Mouse (Mus musculus): Measurements from ENCODE around the gene Slc43a2. TPM values are rescaled to one million over a fixed set of nuclear protein-coding genes. Genes with fewer than 3 reads are reported as not detected.

Slc43a2 gene
- 12.7 and 15.4 TPM in 2 replicates for polyA plus RNA-seq (2016; fragmentation: Nextera tagmentation; extraction: Ambion mirVana)

DNA sequence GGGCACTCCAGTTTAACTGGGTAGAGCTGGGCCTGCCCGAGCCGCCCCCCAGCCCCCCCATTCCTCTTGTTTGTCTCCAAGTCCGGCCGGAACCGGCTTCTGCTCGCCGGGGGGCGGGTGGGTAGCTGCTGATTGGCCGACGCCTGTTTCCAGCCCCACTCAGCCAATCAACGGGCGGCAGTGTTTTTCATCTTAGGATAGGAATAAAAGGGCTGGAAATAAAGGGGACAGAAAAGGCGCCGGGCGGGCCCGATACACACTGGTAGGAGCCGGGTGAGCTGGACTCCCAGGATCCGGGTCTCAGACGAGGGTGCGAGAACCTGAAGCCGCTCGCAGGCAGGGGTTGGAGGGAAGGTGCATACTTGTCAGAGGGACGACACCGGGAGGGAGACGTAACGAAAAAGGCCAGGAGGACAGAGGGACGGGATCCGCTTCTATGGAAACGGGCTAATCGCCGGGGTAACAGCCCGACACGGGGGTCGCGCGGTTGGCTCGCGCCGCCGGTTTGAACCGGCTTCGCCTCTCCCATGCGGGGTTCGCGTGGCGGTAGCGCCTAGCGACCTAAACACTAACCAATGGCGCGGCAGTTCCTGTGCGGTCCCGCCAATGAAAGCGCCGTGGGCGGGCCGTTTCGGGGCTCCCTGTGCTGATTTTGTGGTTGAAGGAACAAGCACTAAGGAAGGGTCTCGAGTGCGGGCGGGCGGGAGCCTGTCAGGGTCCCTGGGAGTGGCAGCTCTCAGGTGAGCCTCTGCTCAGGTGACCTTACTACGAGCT, at the start of gene Slc43a2:
TSS of gene Slc43a2 (plus strand) at position 226 of the 774 bp plus-strand sequence.
- peak within 1 kb of the TSS; percentile 92 for H3K9ac ChIP-seq (replicated peaks)
- under 1% methylated on average over 62 of the region's 62 CpGs for WGBS
- no peaks in the 10 kb centered on the region for H3K36me3 ChIP-seq
- peak; percentile 95 for ATAC-seq (ENCODE audit: low FRiP score, low read depth)
- peak within 1 kb of the TSS; percentile 94 for H3K27ac ChIP-seq (replicated peaks)
- peaks cover 13% of the 10 kb centered on the region for H3K4me1 ChIP-seq
- no peaks in the 10 kb centered on the region; the same call in 1 of the 2 replicates for H3K27me3 ChIP-seq
- H3K4me2 ChIP-seq (replicated peaks): peak within 1 kb of the TSS; percentile 88
- no peaks in the 10 kb centered on the region for H3K9me3 ChIP-seq
- H3K4me3 ChIP-seq: peak within 1 kb of the TSS; percentile 69

GRCm38 (mm10) chr11:75486192-75486591, 45.3 kb upstream of the Slc43a2 start:
- peak; percentile 25; the same call in 1 of the 2 replicates for ATAC-seq (ENCODE audit: low FRiP score, low read depth)
- H3K27ac ChIP-seq (replicated peaks): no peak overlapping the region

GRCm38 (mm10) chr11:75486601-75487285, 44.8 kb upstream of the Slc43a2 start, which contains the start of gene Prpf8:
Gene Prpf8, plus strand, starts transcription at chr11:75486816.
- ATAC-seq (ENCODE audit: low FRiP score, low read depth): peak; percentile 100
- H3K4me1 ChIP-seq: peaks cover 9% of the 10 kb centered on the region
- under 1% methylated on average over 52 of the region's 52 CpGs for WGBS
- peak within 1 kb of the TSS; percentile 97 for H3K9ac ChIP-seq (replicated peaks)
- peak within 1 kb of the TSS; percentile 66 for H3K27ac ChIP-seq (replicated peaks)
- H3K4me2 ChIP-seq (replicated peaks): peak within 1 kb of the TSS; percentile 93
- peaks cover 8% of the 10 kb centered on the region for H3K27me3 ChIP-seq
- H3K4me3 ChIP-seq: peak within 1 kb of the TSS; percentile 99
- peaks cover 25% of the 10 kb centered on the region for H3K36me3 ChIP-seq
- H3K9me3 ChIP-seq: no peaks in the 10 kb centered on the region

More at GRCm38 (mm10) chr11:75486192-75486591, 45.3 kb upstream of the Slc43a2 start:
- Histone ChIP-seq H3K4me2 (replicated peaks) (peak overlapping the region; percentile 26), H3K4me3 (peak overlapping the region; percentile 99), H3K4me1 (peaks cover 9% of the 10 kb centered on the region), H3K36me3 (peaks cover 19% of the 10 kb centered on the region), H3K9ac (replicated peaks) (no peak overlapping the region), H3K9me3 (no peaks in the 10 kb centered on the region), H3K27me3 (peaks cover 8% of the 10 kb centered on the region)
- 33% methylated on average over 3 of the region's 3 CpGs for WGBS

GRCm38 (mm10) chr11:75487496-75487895, 44.0 kb upstream of the Slc43a2 start:
- Histone ChIP-seq H3K27ac (replicated peaks) (no peak overlapping the region), H3K36me3 (peaks cover 32% of the 10 kb centered on the region), H3K4me1 (peaks cover 9% of the 10 kb centered on the region), H3K27me3 (peaks cover 8% of the 10 kb centered on the region), H3K9me3 (no peaks in the 10 kb centered on the region), H3K4me2 (replicated peaks) (peak overlapping the region; percentile 93), H3K4me3 (peak overlapping the region; percentile 99), H3K9ac (replicated peaks) (peak overlapping the region; percentile 97)
- WGBS: 50% methylated on average over 6 of the region's 6 CpGs
- ATAC-seq (ENCODE audit: low FRiP score, low read depth): no peak

DNA sequence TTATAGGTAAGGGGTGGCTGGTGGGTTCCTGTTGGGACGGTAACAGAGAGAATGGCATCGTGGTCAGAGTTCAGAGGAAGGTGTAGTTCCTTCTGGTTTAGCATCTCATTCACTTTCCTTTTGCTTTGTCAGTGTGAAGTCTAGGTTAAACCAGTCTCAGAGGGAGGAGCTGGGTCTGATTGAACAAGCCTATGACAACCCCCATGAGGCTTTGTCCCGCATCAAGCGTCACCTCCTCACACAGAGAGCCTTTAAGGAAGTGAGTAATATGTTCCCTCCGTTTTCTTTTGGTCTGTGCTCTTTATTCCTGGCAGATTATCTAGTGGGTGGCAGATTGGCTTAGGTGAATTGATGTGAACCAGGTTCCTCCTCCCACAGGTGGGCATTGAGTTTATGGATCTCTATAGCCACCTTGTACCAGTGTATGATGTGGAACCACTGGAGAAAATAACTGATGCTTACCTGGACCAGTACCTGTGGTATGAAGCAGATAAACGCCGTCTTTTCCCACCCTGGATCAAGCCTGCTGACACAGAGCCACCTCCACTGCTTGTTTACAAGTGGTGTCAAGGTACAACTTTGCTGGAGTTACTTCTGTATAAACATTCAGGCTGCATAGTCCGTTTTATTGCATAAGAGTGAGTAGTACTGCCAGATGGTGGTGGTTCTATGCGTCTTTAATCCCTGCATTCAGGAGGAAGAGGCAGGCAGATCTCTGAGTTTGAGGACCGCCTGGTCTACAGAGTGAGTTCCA, 37.0 kb upstream of the Slc43a2 start:
- no peak overlapping the region for H3K9ac ChIP-seq (replicated peaks)
- WGBS: 95% methylated on average over 10 of the region's 10 CpGs

DNA sequence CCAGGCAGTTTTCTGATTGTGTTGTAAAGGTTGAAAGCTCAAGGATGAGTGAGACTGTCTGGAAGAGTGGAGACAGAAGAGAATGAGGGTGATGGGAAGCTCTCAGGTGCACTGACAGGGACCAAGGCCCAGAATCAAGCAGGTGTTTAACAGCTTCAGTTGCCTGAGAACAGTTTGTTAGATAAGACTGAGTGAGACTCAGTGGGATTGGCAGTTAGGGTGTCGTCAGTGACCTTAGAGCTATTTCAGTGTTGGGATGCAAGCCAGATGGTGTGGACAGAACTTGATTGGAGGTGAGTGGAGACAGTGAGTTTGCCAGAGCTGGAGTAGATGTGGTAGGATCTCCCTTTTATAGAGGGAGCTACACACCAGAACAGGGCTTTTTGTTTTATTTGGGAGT, 33.4 kb upstream of the Slc43a2 start:
- Histone ChIP-seq H3K4me3 (no peak overlapping the region), H3K36me3 (peaks cover 100% of the 10 kb centered on the region), H3K9ac (replicated peaks) (no peak overlapping the region), H3K27ac (replicated peaks) (no peak overlapping the region), H3K27me3 (no peaks in the 10 kb centered on the region), H3K4me2 (replicated peaks) (no peak overlapping the region), H3K9me3 (no peaks in the 10 kb centered on the region), H3K4me1 (no peaks in the 10 kb centered on the region)
- 96% methylated on average over 1 of the region's 1 CpGs for WGBS
- ATAC-seq (ENCODE audit: low FRiP score, low read depth): no peak

More for the DNA sequence above, 37.0 kb upstream of the Slc43a2 start:
- no peak overlapping the region for H3K27ac ChIP-seq (replicated peaks)
- no peaks in the 10 kb centered on the region for H3K4me1 ChIP-seq
- H3K27me3 ChIP-seq: no peaks in the 10 kb centered on the region
- H3K4me2 ChIP-seq (replicated peaks): no peak overlapping the region
- no peak overlapping the region for H3K4me3 ChIP-seq
- H3K36me3 ChIP-seq: peaks cover 100% of the 10 kb centered on the region
- no peaks in the 10 kb centered on the region for H3K9me3 ChIP-seq
- no peak for ATAC-seq (ENCODE audit: low FRiP score, low read depth)

GRCm38 (mm10) chr11:75508162-75508561, 23.3 kb upstream of the Slc43a2 start:
- Histone ChIP-seq H3K9ac (replicated peaks) (no peak overlapping the region), H3K9me3 (no peaks in the 10 kb centered on the region), H3K27ac (replicated peaks) (no peak overlapping the region), H3K4me2 (replicated peaks) (no peak overlapping the region), H3K4me1 (peaks cover 14% of the 10 kb centered on the region), H3K27me3 (no peaks in the 10 kb centered on the region; the same call in 1 of the 2 replicates), H3K36me3 (peaks cover 63% of the 10 kb centered on the region), H3K4me3 (no peak overlapping the region)
- ATAC-seq (ENCODE audit: low FRiP score, low read depth): no peak
- 96% methylated on average over 4 of the region's 4 CpGs for WGBS

DNA sequence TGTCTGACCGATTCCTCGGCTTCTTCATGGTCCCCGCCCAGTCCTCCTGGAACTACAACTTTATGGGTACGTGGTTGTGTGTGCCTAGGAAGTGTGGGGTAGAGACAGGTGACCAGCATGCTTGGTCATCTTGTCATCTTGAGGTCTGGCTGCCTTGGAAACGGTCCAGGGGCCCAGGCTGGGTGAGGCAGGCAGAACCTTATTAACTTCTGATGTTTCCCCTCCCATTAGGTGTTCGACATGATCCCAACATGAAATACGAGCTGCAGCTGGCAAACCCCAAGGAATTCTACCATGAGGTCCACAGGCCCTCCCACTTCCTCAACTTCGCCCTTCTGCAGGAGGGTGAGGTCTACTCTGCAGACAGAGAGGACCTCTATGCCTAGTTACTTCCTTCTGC, 22.6 kb upstream of the Slc43a2 start:
- H3K4me1 ChIP-seq: peaks cover 14% of the 10 kb centered on the region
- H3K4me2 ChIP-seq (replicated peaks): no peak overlapping the region
- 80% methylated on average over 8 of the region's 8 CpGs for WGBS
- ATAC-seq (ENCODE audit: low FRiP score, low read depth): no peak
- no peak overlapping the region; the same call in 1 of the 2 replicates for H3K9ac ChIP-seq (replicated peaks)
- H3K4me3 ChIP-seq: no peak overlapping the region
- H3K9me3 ChIP-seq: no peaks in the 10 kb centered on the region
- H3K27me3 ChIP-seq: no peaks in the 10 kb centered on the region; the same call in 1 of the 2 replicates
- H3K27ac ChIP-seq (replicated peaks): no peak overlapping the region
- H3K36me3 ChIP-seq: peaks cover 56% of the 10 kb centered on the region

- WGBS: 2% methylated on average over 43 of the region's 43 CpGs
- peak; percentile 87 for ATAC-seq (ENCODE audit: low FRiP score, low read depth)
Observed at GRCm38 (mm10) chr11:75509741-75510626, 21.5 kb upstream of the Slc43a2 start, which contains the start of gene Rilp. Gene Rilp, plus strand, starts transcription at chr11:75510094.

DNA sequence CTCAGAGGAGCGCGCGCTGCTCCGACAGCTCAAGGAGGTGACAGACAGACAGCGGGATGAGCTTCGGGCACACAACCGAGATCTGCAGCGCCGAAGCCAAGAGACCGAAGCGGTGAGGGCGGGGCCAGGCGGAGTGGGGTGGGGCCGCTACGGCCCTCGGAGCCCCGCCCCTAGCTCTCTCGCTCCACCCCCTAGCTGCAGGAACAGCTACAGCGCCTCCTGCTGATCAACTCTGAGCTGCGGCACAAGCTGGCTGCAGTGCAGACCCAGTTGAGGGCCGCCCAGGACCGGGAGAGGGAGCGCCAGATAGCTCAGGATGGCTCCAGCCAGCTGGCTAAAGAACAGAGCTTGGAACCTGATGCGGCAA, 20.9 kb upstream of the Slc43a2 start:
- Histone ChIP-seq H3K4me2 (replicated peaks) (peak overlapping the region; percentile 82), H3K4me1 (peaks cover 14% of the 10 kb centered on the region), H3K27me3 (no peaks in the 10 kb centered on the region; the same call in 1 of the 2 replicates), H3K9ac (replicated peaks) (peak overlapping the region; percentile 59), H3K36me3 (peaks cover 39% of the 10 kb centered on the region), H3K9me3 (no peaks in the 10 kb centered on the region), H3K27ac (replicated peaks) (peak overlapping the region; percentile 70), H3K4me3 (peak overlapping the region; percentile 52)
- ATAC-seq (ENCODE audit: low FRiP score, low read depth): peak; percentile 88
- 3% methylated on average over 24 of the region's 24 CpGs for WGBS

More at GRCm38 (mm10) chr11:75509741-75510626, 21.5 kb upstream of the Slc43a2 start, which contains the start of gene Rilp:
- Histone ChIP-seq H3K9ac (replicated peaks) (peak within 1 kb of the TSS; percentile 59), H3K27me3 (no peaks in the 10 kb centered on the region; the same call in 1 of the 2 replicates), H3K4me1 (peaks cover 14% of the 10 kb centered on the region), H3K4me3 (peak within 1 kb of the TSS; percentile 52), H3K4me2 (replicated peaks) (peak within 1 kb of the TSS; percentile 82), H3K36me3 (peaks cover 45% of the 10 kb centered on the region), H3K27ac (replicated peaks) (peak within 1 kb of the TSS; percentile 70), H3K9me3 (no peaks in the 10 kb centered on the region)
